Mouse (Mus musculus) MEL (cell line): ENCODE data around the gene Car2. TPM values are rescaled to one million over a fixed set of nuclear protein-coding genes. Genes with fewer than 3 reads are reported as not detected.

Experiments used
- DNase-seq: peaks from one replicate; pipeline ENCODE4 v3.0.0; 2011; ENCODE audit warnings: low read depth, low spot score
- H3K27ac ChIP-seq: 2 replicates; pipeline ENCODE4 v1.5.1; 2012; ENCODE audit warnings: low read depth, mild to moderate bottlenecking, control low read depth, low read length, moderate library complexity; ENCODE audit not compliant: control insufficient read depth
- H3K27me3 ChIP-seq, 2 experiments: fragments of 150-350 bp in 1 of 2; sonication (generic) in 1 of 2; 2 replicates each; pipeline ENCODE4 v1.6.1; 2012; ENCODE audit warnings: low read length in 2 of 2, mild to moderate bottlenecking in 2 of 2, improper control_type of control experiment in 1 of 2, moderate library complexity in 1 of 2; ENCODE audit not compliant: insufficient read depth in 2 of 2, control insufficient read depth in 1 of 2
- H3K36me3 ChIP-seq, 2 experiments: 2 replicates each; pipeline ENCODE4 v1.6.1; 2012 to 2014; ENCODE audit warnings: low read length in 2 of 2, improper control_type of control experiment in 1 of 2, inconsistent platforms in 1 of 2, mild to moderate bottlenecking in 1 of 2; ENCODE audit not compliant: insufficient read depth in 2 of 2, control insufficient read depth in 1 of 2
- H3K4me1 ChIP-seq, 2 experiments: fragments of 150-350 bp in 1 of 2; sonication (generic) in 1 of 2; 2 replicates each; pipeline ENCODE4 v1.6.1; 2012; ENCODE audit warnings: low read length in 2 of 2, improper control_type of control experiment in 1 of 2, mild to moderate bottlenecking in 1 of 2; ENCODE audit not compliant: insufficient read depth in 2 of 2, control insufficient read depth in 1 of 2
- H3K4me3 ChIP-seq, 2 experiments: fragments of 150-350 bp in 1 of 2; sonication (generic) in 1 of 2; 2 replicates each; pipeline ENCODE4 v1.5.1; 2012; ENCODE audit warnings: low read depth in 2 of 2, low read length in 2 of 2, mild to moderate bottlenecking in 2 of 2, moderate library complexity in 2 of 2, control low read depth in 1 of 2, improper control_type of control experiment in 1 of 2; ENCODE audit not compliant: control insufficient read depth in 1 of 2, insufficient read depth in 1 of 2
- H3K79me2 ChIP-seq: 2 replicates; pipeline ENCODE4 v1.6.1; 2012; ENCODE audit warnings: mild to moderate bottlenecking, low read length, moderate library complexity; ENCODE audit not compliant: control insufficient read depth, poor library complexity, insufficient read depth
- H3K9ac ChIP-seq: 2 replicates; pipeline ENCODE4 v1.6.1; 2012; ENCODE audit warnings: low read depth, mild to moderate bottlenecking, control low read depth, low read length, moderate library complexity; ENCODE audit not compliant: control insufficient read depth, poor library complexity, severe bottlenecking
- H3K9me3 ChIP-seq: fragments of 150-350 bp; sonication (generic); replicated peaks from 2 replicates; pipeline ENCODE4 v1.6.1; 2012; ENCODE audit warnings: mild to moderate bottlenecking, low read length, improper control_type of control experiment, moderate library complexity; ENCODE audit not compliant: insufficient read depth
- BHLHE40 ChIP-seq: IDR thresholded peaks from 2 replicates; pipeline ENCODE4 v1.6.1; 2012; ENCODE audit warnings: low read depth, mild to moderate bottlenecking, inconsistent platforms, low read length, improper control_type of control experiment, borderline replicate concordance
- CHD1 ChIP-seq: IDR thresholded peaks from 2 replicates; pipeline ENCODE4 v1.6.1; 2012; ENCODE audit warnings: low read depth, mild to moderate bottlenecking, inconsistent platforms, low read length, improper control_type of control experiment
- CHD2 ChIP-seq: IDR thresholded peaks from 2 replicates; pipeline ENCODE4 v1.6.1; 2011; ENCODE audit warnings: low read length, improper control_type of control experiment
- E2F4 ChIP-seq: IDR thresholded peaks from 2 replicates; pipeline ENCODE4 v1.6.1; 2011; ENCODE audit warnings: low read depth, low read length, improper control_type of control experiment, borderline replicate concordance
- ELF1 ChIP-seq: IDR thresholded peaks from 2 replicates; pipeline ENCODE4 v1.6.1; 2014; ENCODE audit warnings: low read depth, mild to moderate bottlenecking, inconsistent platforms, low read length, improper control_type of control experiment, moderate library complexity
- GATA1 ChIP-seq: IDR thresholded peaks from 2 replicates; pipeline ENCODE4 v1.6.1; 2011; ENCODE audit warnings: low read depth, low read length, improper control_type of control experiment
- KAT2A ChIP-seq: conservative IDR thresholded peaks from 2 replicates; pipeline ENCODE4 v1.6.1; 2012; ENCODE audit warnings: low read depth, low read length, improper control_type of control experiment, inconsistent platforms
- MAFK ChIP-seq: IDR thresholded peaks from 2 replicates; pipeline ENCODE4 v1.6.1; 2011; ENCODE audit warnings: low read depth, mild to moderate bottlenecking, low read length, improper control_type of control experiment, borderline replicate concordance
- MAZ ChIP-seq: IDR thresholded peaks from 2 replicates; pipeline ENCODE4 v1.6.1; 2012; ENCODE audit warnings: low read depth, mild to moderate bottlenecking, inconsistent platforms, low read length, improper control_type of control experiment
- MEF2A ChIP-seq: IDR thresholded peaks from 2 replicates; pipeline ENCODE4 v1.6.1; 2014; ENCODE audit warnings: low read depth, mild to moderate bottlenecking, inconsistent platforms, low read length, improper control_type of control experiment; ENCODE audit not compliant: poor library complexity, insufficient replicate concordance, severe bottlenecking; ENCODE audit errors: extremely low read depth
- MYC ChIP-seq: IDR thresholded peaks from 2 replicates; pipeline ENCODE4 v1.6.1; 2011; ENCODE audit warnings: low read depth, mild to moderate bottlenecking, low read length, improper control_type of control experiment, moderate library complexity
- NELFE ChIP-seq: IDR thresholded peaks from 2 replicates; pipeline ENCODE4 v1.6.1; 2011; ENCODE audit warnings: low read depth, low read length, improper control_type of control experiment
- NRF1 ChIP-seq: IDR thresholded peaks from 2 replicates; pipeline ENCODE4 v1.6.1; 2014; ENCODE audit warnings: low read depth, mild to moderate bottlenecking, inconsistent platforms, low read length, improper control_type of control experiment, moderate library complexity; ENCODE audit not compliant: poor library complexity, insufficient read depth, severe bottlenecking
- POLR2A ChIP-seq, 2 experiments: IDR thresholded peaks; 2 replicates each; pipeline ENCODE4 v1.6.1; 2011 to 2012; ENCODE audit warnings: low read length in 2 of 2, mild to moderate bottlenecking in 2 of 2, control low read depth in 1 of 2, improper control_type of control experiment in 1 of 2, low read depth in 1 of 2, moderate library complexity in 1 of 2; ENCODE audit not compliant: control insufficient read depth in 1 of 2, insufficient read depth in 1 of 2, poor library complexity in 1 of 2
- TCF12 ChIP-seq: IDR thresholded peaks from 2 replicates; pipeline ENCODE4 v1.6.1; 2014; ENCODE audit warnings: low read depth, mild to moderate bottlenecking, inconsistent platforms, low read length, improper control_type of control experiment, moderate library complexity
- UBTF ChIP-seq: IDR thresholded peaks from 2 replicates; pipeline ENCODE4 v1.6.1; 2012; ENCODE audit warnings: low read depth, mild to moderate bottlenecking, inconsistent platforms, low read length, improper control_type of control experiment, moderate library complexity, borderline replicate concordance; ENCODE audit not compliant: insufficient read depth
- USF1 ChIP-seq: IDR thresholded peaks from 2 replicates; pipeline ENCODE4 v1.6.1; 2014; ENCODE audit warnings: low read depth, mild to moderate bottlenecking, inconsistent platforms, low read length, improper control_type of control experiment, moderate library complexity
- USF2 ChIP-seq, 2 experiments: IDR thresholded peaks; 2 replicates each; pipeline ENCODE4 v1.6.1; 2011 to 2012; ENCODE audit warnings: improper control_type of control experiment in 2 of 2, low read length in 2 of 2, borderline replicate concordance in 1 of 2, inconsistent platforms in 1 of 2, low read depth in 1 of 2, mild to moderate bottlenecking in 1 of 2; ENCODE audit not compliant: insufficient read depth in 1 of 2
- polyA plus RNA-seq, 2 experiments: library from polyadenylated mRNA; stranded (reverse) in 1 of 2; unstranded in 1 of 2; fragments of >175 nt in 1 of 2; fragments of >200 nt in 1 of 2; gene quantifications; 2 replicates each; pipeline versions ENCODE4 v1.2.1 to v1.2.4; 2012; ENCODE audit warnings: low replicate concordance in 2 of 2, low read depth in 1 of 2; ENCODE audit not compliant: insufficient read length in 2 of 2, insufficient read depth in 1 of 2, missing spikeins in 1 of 2
- total RNA-seq: library from RNA; depleted of rRNA; stranded (reverse); fragments of 300-350 nt; gene quantifications from 2 replicates; pipeline ENCODE4 v1.2.3, GENCODE M21; 2012

Gene Car2
- total and polyA plus RNA-seq, 3 experiments = 109 to 397 (median 369) TPM

DNA sequence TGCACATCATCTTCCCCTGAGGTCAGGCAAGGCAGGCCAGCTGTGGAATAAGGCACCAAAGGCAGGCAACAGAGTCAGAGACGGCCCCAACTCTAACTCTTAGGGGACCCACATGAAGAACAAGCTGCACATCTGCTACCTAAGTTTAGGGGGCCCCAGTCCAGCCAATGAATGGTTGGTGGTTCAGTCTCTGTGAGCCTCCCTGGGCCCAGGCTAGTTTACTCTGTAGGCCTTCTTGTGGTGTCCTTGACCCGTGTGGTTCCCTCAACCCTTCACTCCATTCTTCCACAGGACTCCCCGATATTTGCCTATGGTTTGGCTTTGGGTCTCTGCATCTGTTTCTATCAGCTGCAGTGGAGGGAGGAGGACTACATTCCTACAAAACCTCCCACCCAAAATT lies 17.3 kb downstream of the Car2 start:
- H3K9me3 ChIP-seq = no peaks in the 10 kb centered on the region
- H3K9ac ChIP-seq = no peak overlapping the region
- TF ChIP-seq ELF1 (no peak), USF2 (IDR thresholded peaks at IDR 0.05; ENCODE audit: borderline replicate concordance in 1 of 2, insufficient read depth in 1 of 2, low read depth in 1 of 2, low read length in 2 of 2) (no peak), CHD2 (no peak), TCF12 (no peak), CHD1 (no peak), MYC (no peak), NELFE (no peak)
- no peaks in the 10 kb centered on the region for H3K79me2 ChIP-seq
- H3K4me1 ChIP-seq = no peaks in the 10 kb centered on the region
- H3K27ac ChIP-seq = no peak overlapping the region
- no peak overlapping the region for H3K4me3 ChIP-seq
- H3K27me3 ChIP-seq = no peaks in the 10 kb centered on the region
- H3K36me3 ChIP-seq = peaks cover 0 to 20% of the 10 kb centered on the region in 2 experiments; a peak in 2 of 4 replicates
- no peak for DNase-seq

DNA sequence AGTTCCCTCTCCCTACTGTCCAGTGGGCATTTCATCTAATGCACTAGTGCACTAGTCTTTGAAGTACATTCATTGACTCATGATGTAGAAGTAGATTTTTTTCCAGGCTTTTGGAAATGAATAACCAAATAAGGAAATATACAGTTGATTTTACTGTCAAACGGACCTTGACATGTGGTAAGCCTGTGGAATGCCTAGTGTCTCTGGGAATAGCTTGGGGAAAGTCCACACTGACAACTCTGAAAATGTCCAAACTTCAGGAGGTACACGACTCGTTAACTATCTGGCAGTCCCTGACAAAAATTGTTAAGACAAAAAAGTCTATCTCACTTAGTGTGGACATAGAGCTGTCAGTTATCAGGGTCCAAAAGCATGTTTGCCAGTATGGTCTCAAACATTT lies 18.1 kb downstream of the Car2 start:
- H3K4me3 ChIP-seq = no peak overlapping the region
- no peak overlapping the region for H3K27ac ChIP-seq
- no peaks in the 10 kb centered on the region for H3K79me2 ChIP-seq
- H3K9me3 ChIP-seq = no peaks in the 10 kb centered on the region
- no peak overlapping the region for H3K9ac ChIP-seq
- no peaks in the 10 kb centered on the region for H3K4me1 ChIP-seq
- no peak for DNase-seq
- no peaks in the 10 kb centered on the region for H3K27me3 ChIP-seq
- no peak for TF ChIP-seq USF1
- no peak for TF ChIP-seq POLR2A (IDR thresholded peaks at IDR 0.05; ENCODE audit: control insufficient read depth in 1 of 2, insufficient read depth in 1 of 2, low read depth in 1 of 2, low read length in 2 of 2, poor library complexity in 1 of 2)
- no peak for TF ChIP-seq MYC
- no peak for TF ChIP-seq BHLHE40
- TF ChIP-seq NRF1 = no peak
- TF ChIP-seq E2F4 = no peak
- TF ChIP-seq ELF1 = no peak
- TF ChIP-seq MAFK = no peak
- no peak for TF ChIP-seq GATA1
- TF ChIP-seq UBTF = no peak
- no peak for TF ChIP-seq MAZ
- no peak for TF ChIP-seq USF2 (IDR thresholded peaks at IDR 0.05; ENCODE audit: borderline replicate concordance in 1 of 2, insufficient read depth in 1 of 2, low read depth in 1 of 2, low read length in 2 of 2)
- no peak for TF ChIP-seq MEF2A
- no peak for TF ChIP-seq KAT2A
- TF ChIP-seq CHD1 = no peak
- H3K36me3 ChIP-seq = peaks cover 0 to 17% of the 10 kb centered on the region in 2 experiments; a peak in 2 of 4 replicates
